Mouse (Mus musculus) liver, postnatal 0 days (tissue): Measurements from ENCODE around the gene Wsb1.

Experiments
- CTCF ChIP-seq: sonication (generic); IDR thresholded peaks from 2 replicates; pipeline ENCODE4 v1.5.1; 2016; ENCODE audit warnings: antibody characterized with exemption, low read depth
- EP300 ChIP-seq: IDR thresholded peaks from 2 replicates; pipeline ENCODE4 v1.6.1; 2016; ENCODE audit warnings: antibody characterized with exemption, low read depth, mild to moderate bottlenecking

DNA sequence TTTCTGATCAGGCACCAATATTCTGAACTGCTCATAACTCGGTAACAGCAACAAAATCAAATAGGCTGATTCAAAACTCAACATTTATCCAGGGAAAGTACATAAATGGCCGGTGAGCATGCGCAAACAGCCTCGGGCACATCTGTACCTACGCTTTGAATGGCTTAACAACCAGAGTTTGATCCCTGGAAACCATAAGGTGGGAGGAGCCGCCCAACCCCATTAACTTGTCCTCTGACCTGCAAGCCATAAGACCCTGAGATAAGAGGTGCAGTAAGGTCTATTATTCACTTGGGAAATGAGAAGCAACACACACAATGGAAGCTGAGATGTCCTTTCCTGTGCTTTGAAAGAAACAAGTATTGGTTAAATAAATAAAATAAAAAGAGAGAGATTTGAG is 37.3 kb downstream of the Wsb1 start:
- TF ChIP-seq CTCF (no peak), EP300 (no peak)
